9 mouse cellular contexts compared by ENCODE assay signal in genomic region chr19:9922228-9922627, GRCm38 (mm10). TPM values are rescaled to one million over a fixed set of nuclear protein-coding genes. Genes with fewer than 3 reads are reported as not detected.
A peak's percentile ranks its signal among the peaks of the same experiment; 100 is the strongest.
DNase-seq lines count a peak whose midpoint lies in the region; ATAC-seq lines count a peak whose summit lies in the region.
"Had no signal": no experiment of that assay in that cellular context is flagged by ENCODE, and none has a peak within 500 bp of the region (broad histone marks: within the 10 kb centered on the region; RNA-seq: fewer than 3 reads in every experiment).

No protein-coding gene starts in this region.

- ATAC-seq in neural tube, embryonic 13.5 days (ENCODE audit: low read depth), result 0 out of 2 replicates have a peak, but pooled peaks have one; percentile 19
- peak; percentile 92 for ATAC-seq in forebrain, embryonic 16.5 days
- no peak for ATAC-seq in intestine, embryonic 16.5 days

- H3K4me3 ChIP-seq in neural tube, embryonic 13.5 days, result no peak overlapping the region
- no peak overlapping the region for H3K4me3 ChIP-seq in forebrain, embryonic 16.5 days (replicated peaks; ENCODE audit: low read length)
- H3K4me3 ChIP-seq in intestine, embryonic 16.5 days (ENCODE audit: low read length), result no peak overlapping the region

- H3K9ac ChIP-seq in neural tube, embryonic 13.5 days, result no peak overlapping the region
- H3K9ac ChIP-seq in forebrain, embryonic 16.5 days (replicated peaks; ENCODE audit: low read depth, low read length), result no peak overlapping the region
- no peak overlapping the region for H3K9ac ChIP-seq in intestine, embryonic 16.5 days (ENCODE audit: low read depth, low read length)
- H3K9ac ChIP-seq: liver, embryonic 14.5 days had no signal

- H3K27ac ChIP-seq in neural tube, embryonic 13.5 days (replicated peaks), result no peak overlapping the region
- H3K27ac ChIP-seq in forebrain, embryonic 16.5 days (ENCODE audit: low read length), result peak overlapping the region; percentile 76
- no peak overlapping the region for H3K27ac ChIP-seq in intestine, embryonic 16.5 days (ENCODE audit: low read length)
- H3K27ac ChIP-seq: liver, embryonic 14.5 days had no signal

- DNase-seq in neural tube, embryonic 10.5 days (ENCODE audit: extremely low spot score, low spot score), result no peak
- peak; percentile 65 to 69 for DNase-seq in layer of hippocampus, postnatal 36 days
- peak; percentile 23 for DNase-seq in right cerebral cortex, postnatal 4 days
- no peak for DNase-seq in thymus, postnatal 14 days
- DNase-seq: heart, postnatal 14 days had no signal

- H3K36me3 ChIP-seq in neural tube, embryonic 13.5 days, result no peaks in the 10 kb centered on the region
- H3K36me3 ChIP-seq in forebrain, embryonic 16.5 days (ENCODE audit: control insufficient read depth, insufficient read depth), result no peaks in the 10 kb centered on the region
- H3K36me3 ChIP-seq in intestine, embryonic 16.5 days (ENCODE audit: control insufficient read depth, insufficient read depth, low read length), result no peaks in the 10 kb centered on the region

- no peak overlapping the region for H3K4me2 ChIP-seq in neural tube, embryonic 13.5 days
- no peak overlapping the region for H3K4me2 ChIP-seq in forebrain, embryonic 16.5 days (ENCODE audit: low read length)
- H3K4me2 ChIP-seq in intestine, embryonic 16.5 days (ENCODE audit: low read depth, low read length), result no peak overlapping the region

- H3K27me3 ChIP-seq in neural tube, embryonic 13.5 days, result no peaks in the 10 kb centered on the region
- no peaks in the 10 kb centered on the region for H3K27me3 ChIP-seq in forebrain, embryonic 16.5 days (replicated peaks; ENCODE audit: control insufficient read depth, insufficient read depth, low read length)
- no peaks in the 10 kb centered on the region for H3K27me3 ChIP-seq in intestine, embryonic 16.5 days (replicated peaks; ENCODE audit: control insufficient read depth, insufficient read depth, low read length)

- H3K9me3 ChIP-seq in neural tube, embryonic 13.5 days, result no peaks in the 10 kb centered on the region
- no peaks in the 10 kb centered on the region for H3K9me3 ChIP-seq in forebrain, embryonic 16.5 days (ENCODE audit: control insufficient read depth, low read length)
- H3K9me3 ChIP-seq in intestine, embryonic 16.5 days (ENCODE audit: control insufficient read depth, low read length), result no peaks in the 10 kb centered on the region

- peaks cover 10% of the 10 kb centered on the region for H3K4me1 ChIP-seq in neural tube, embryonic 13.5 days (replicated peaks)
- peaks cover 19% of the 10 kb centered on the region for H3K4me1 ChIP-seq in forebrain, embryonic 16.5 days (replicated peaks; ENCODE audit: control insufficient read depth, insufficient read depth, low read length)
- H3K4me1 ChIP-seq in intestine, embryonic 16.5 days (ENCODE audit: control insufficient read depth, insufficient read depth, low read length), result peaks cover 10% of the 10 kb centered on the region; the same call in 1 of the 2 replicates

- WGBS in neural tube, embryonic 13.5 days, result 21% methylated on average over 2 of the region's 2 CpGs
- 2% methylated on average over 2 of the region's 2 CpGs for WGBS in forebrain, embryonic 16.5 days
- 43% methylated on average over 2 of the region's 2 CpGs for WGBS in intestine, embryonic 16.5 days

RNA-seq across cellular contexts. Expression of gene Incenp, which starts 22.9 kb away (rescaled TPM):
- polyA plus RNA-seq in neural tube, embryonic 13.5 days (2015; fragmentation: Nextera tagmentation; extraction: Ambion mirVana), result 26.2 and 38.2 TPM in 2 replicates
- 43.0 and 48.6 TPM in 2 replicates for polyA plus RNA-seq in forebrain, embryonic 16.5 days (2015; fragmentation: Nextera tagmentation; extraction: Ambion mirVana)
- 10 to 100 TPM; 14.0 to 14.1 TPM for total RNA-seq in layer of hippocampus, postnatal 36 days (2021)
- 63.8 and 64.4 TPM in 2 replicates for polyA plus RNA-seq in intestine, embryonic 16.5 days (2015; fragmentation: Nextera tagmentation; extraction: Ambion mirVana)

RNA-seq across cellular contexts. Expression of gene Fth1, which starts 58.2 kb away (rescaled TPM):
- polyA plus RNA-seq in neural tube, embryonic 13.5 days (2015; fragmentation: Nextera tagmentation; extraction: Ambion mirVana), result 1,616 and 1,651 TPM in 2 replicates
- 1,497 and 1,681 TPM in 2 replicates for polyA plus RNA-seq in forebrain, embryonic 16.5 days (2015; fragmentation: Nextera tagmentation; extraction: Ambion mirVana)
- total RNA-seq in layer of hippocampus, postnatal 36 days (2021), result 1,000 to 10,000 TPM; 2,856 to 3,180 TPM
- polyA plus RNA-seq in intestine, embryonic 16.5 days (2015; fragmentation: Nextera tagmentation; extraction: Ambion mirVana), result 2,278 and 2,351 TPM in 2 replicates

Comparison
In these comparisons a context has a peak if more than half of its experiments do, and no peak if none do; other contexts are left out.
1. DNase-seq: peak in layer of hippocampus, postnatal 36 days (2 of 2) and right cerebral cortex, postnatal 4 days (single experiment); none in neural tube, embryonic 10.5 days (single experiment) and thymus, postnatal 14 days (single experiment).